Comparison of ENCODE assay signal across 17 mouse cellular contexts in genomic region chr7:65914761-65915301, GRCm38 (mm10). TPM values are rescaled to one million over a fixed set of nuclear protein-coding genes. Genes with fewer than 3 reads are reported as not detected.
DNase-seq lines count a peak whose midpoint lies in the region; ATAC-seq and TF ChIP-seq lines count a peak whose summit lies in the region.
"Had no signal": no experiment of that assay in that cellular context is flagged by ENCODE, and none has a peak within 500 bp of the region (broad histone marks: within the 10 kb centered on the region; RNA-seq: fewer than 3 reads in every experiment).

No protein-coding gene starts in this region.

- H3K4me1 ChIP-seq in liver, adult 2 months (ENCODE audit: control insufficient read depth, insufficient read depth, low read length) = peaks cover 31% of the 10 kb centered on the region
- H3K4me1 ChIP-seq in cerebellum, adult 2 months (ENCODE audit: control insufficient read depth, insufficient read depth, low read length) = no peaks in the 10 kb centered on the region; the same call in 1 of the 2 replicates
- H3K4me1 ChIP-seq: lung, embryonic 15.5 days; neural tube, embryonic 15.5 days had no signal

- H3K27me3 ChIP-seq in liver, adult 2 months (ENCODE audit: control insufficient read depth, insufficient read depth, low read length) = no peaks in the 10 kb centered on the region
- no peaks in the 10 kb centered on the region for H3K27me3 ChIP-seq in cerebellum, adult 2 months (ENCODE audit: control insufficient read depth, insufficient read depth, low read length)
- H3K27me3 ChIP-seq: lung, embryonic 15.5 days; neural tube, embryonic 15.5 days had no signal

- H3K9ac ChIP-seq in liver, adult 2 months (ENCODE audit: low read depth, low read length) = peak overlapping the region; percentile 52
- H3K9ac ChIP-seq: forebrain, postnatal 0 days; lung, embryonic 15.5 days; neural tube, embryonic 15.5 days had no signal

- WGBS in liver, adult 2 months = 12% methylated on average over 11 of the region's 11 CpGs
- 78% methylated on average over 11 of the region's 11 CpGs for WGBS in cerebellum, adult 2 months

- peak overlapping the region; percentile 81 for H3K27ac ChIP-seq in liver, adult 2 months (replicated peaks; ENCODE audit: insufficient read depth, low read depth, low read length)
- no peak overlapping the region for H3K27ac ChIP-seq in cerebellum, adult 2 months (ENCODE audit: insufficient read depth, low read length)
- H3K27ac ChIP-seq: lung, embryonic 15.5 days; neural tube, embryonic 15.5 days had no signal

- H3K36me3 ChIP-seq in liver, adult 2 months (ENCODE audit: control insufficient read depth, insufficient read depth, low read length) = no peaks in the 10 kb centered on the region
- H3K36me3 ChIP-seq: lung, embryonic 15.5 days; neural tube, embryonic 15.5 days had no signal

- ATAC-seq in granulocyte monocyte progenitor cell, adult 5-6 weeks (replicated peaks; ENCODE audit: poor library complexity, severe bottlenecking) = no peak
- ATAC-seq: forebrain, postnatal 0 days; midbrain, embryonic 16.5 days had no signal

- H3K79me2 ChIP-seq in liver, adult 2 months (ENCODE audit: control insufficient read depth, insufficient read depth, low read length) = peaks cover 14% of the 10 kb centered on the region; the same call in 1 of the 2 replicates

- no peak for TF ChIP-seq CTCF in liver, adult 2 months (IDR thresholded peaks at IDR 0.05; ENCODE audit: low read depth, low read length)
- no peak for TF ChIP-seq CTCF in cerebellum, adult 2 months (IDR thresholded peaks at IDR 0.05; ENCODE audit: borderline replicate concordance, insufficient read depth, low read depth, low read length)

- no peak; the same call in 1 of the 2 replicates for TF ChIP-seq POLR2A in liver, adult 2 months (IDR thresholded peaks at IDR 0.05; ENCODE audit: extremely low read depth, insufficient read depth, low read length)
- TF ChIP-seq POLR2A in cerebellum, adult 2 months (IDR thresholded peaks at IDR 0.05; ENCODE audit: borderline replicate concordance, insufficient read depth, low read length) = no peak

- H3K4me3 ChIP-seq in liver, adult 2 months (ENCODE audit: insufficient read depth, low read depth, low read length) = no peak overlapping the region
- H3K4me3 ChIP-seq in cerebellum, adult 2 months (replicated peaks; ENCODE audit: insufficient read depth, low read depth, low read length) = no peak overlapping the region
- H3K4me3 ChIP-seq: lung, embryonic 15.5 days; neural tube, embryonic 15.5 days had no signal

- peak; percentile 22 for DNase-seq in adrenal gland, postnatal 10 days
- DNase-seq in adrenal gland, adult 8-10 months = no peak
- DNase-seq in 3T3-L1 (ENCODE audit: low read depth, low spot score) = peak; percentile 72
- DNase-seq in heart, adult 8-10 months (ENCODE audit: low spot score) = peak; percentile 60
- peak; percentile 98 for DNase-seq in liver, adult 2 months (ENCODE audit: extremely low read depth, low read depth, low spot score)
- DNase-seq in retina, postnatal 1 day = no peak
- DNase-seq in cerebellum, adult 2 months = no peak
- DNase-seq: forebrain, postnatal 0 days; kidney, adult 2 months; layer of hippocampus, adult 9-11 months; thymus, adult 18-20 months had no signal

RNA-seq across cellular contexts. Expression of gene Pcsk6, which starts 53.3 kb away (rescaled TPM):
- total RNA-seq in adrenal gland, postnatal 10 days (2021) = 10 to 100 TPM; 33.7 to 39.1 TPM
- 10 to 100 TPM; 10.7 to 18.4 (median 14.7) TPM for total RNA-seq in adrenal gland, adult 8-10 months (2022)
- 10 to 100 TPM; 26.1 to 36.8 (median 34.2) TPM for total RNA-seq in heart, adult 8-10 months (2022)
- total RNA-seq in liver, adult 2 months (2014; rRNA removed) = 46.2 and 50.2 TPM in 2 replicates
- polyA plus RNA-seq in liver, adult 2 months (2012; rRNA removed) = 43.2 and 45.8 TPM in 2 replicates
- total RNA-seq in granulocyte monocyte progenitor cell, adult 5-6 weeks (2014; fragmentation: Nextera tagmentation) = not detected in 2 replicates
- not detected in 2 replicates for total RNA-seq in granulocyte monocyte progenitor cell, adult 5-6 weeks (2017)
- polyA plus RNA-seq in cerebellum, adult 2 months (2012; rRNA removed) = 52.0 and 58.5 TPM in 2 replicates
- total RNA-seq: hematopoietic stem cell, adult 5-6 weeks; MEL had no signal

Comparison
In these comparisons a context has a peak if more than half of its experiments do, and no peak if none do; other contexts are left out.
1. DNase-seq: peak in adrenal gland, postnatal 10 days (single experiment), 3T3-L1 (single experiment), heart, adult 8-10 months (single experiment) and liver, adult 2 months (single experiment); none in adrenal gland, adult 8-10 months (single experiment), retina, postnatal 1 day (single experiment) and cerebellum, adult 2 months (0 of 2).
2. RNA of gene Pcsk6, which starts 53.3 kb away (total RNA-seq): 46.2 to 50.2 TPM in liver, adult 2 months, 33.7 to 39.1 TPM in adrenal gland, postnatal 10 days, 26.1 to 36.8 TPM in heart, adult 8-10 months and 10.7 to 18.4 TPM in adrenal gland, adult 8-10 months; not detected in granulocyte monocyte progenitor cell, adult 5-6 weeks; every median in the first group is over 10 times any median in the second.